Mouse (Mus musculus): ENCODE results near the gene Spryd3.

GRCm38 (mm10) chr15:102134709-102135108, 1.3 kb downstream of the Spryd3 start:
- no peak for TF ChIP-seq CTCF (IDR thresholded peaks at IDR 0.05; ENCODE audit: insufficient read depth, low read length)
- TF ChIP-seq POLR2A (IDR thresholded peaks at IDR 0.05; ENCODE audit: borderline replicate concordance, extremely low read depth, low read depth, low read length): no peak
